Mouse (Mus musculus) heart, postnatal 14 days (tissue): ENCODE results near the gene Zbtb49. TPM values are rescaled to one million over a fixed set of nuclear protein-coding genes. Genes with fewer than 3 reads are reported as not detected.

Source experiments
- DNase-seq, 2 experiments: peaks; one replicate each; pipeline ENCODE4 v3.0.0; 2021 to 2022
- intact Hi-C: fragments of 180-260 bp; cut with DNase I; formaldehyde crosslinking; loops from one replicate; pipeline ENCODE4 v1.15.1; 2025
- total RNA-seq, 2 experiments: library from RNA; stranded (reverse); gene quantifications; 2 replicates each; pipeline ENCODE4 v1.2.3; 2021

Zbtb49 gene
- total RNA-seq, 2 experiments from 2014 or later = 4.8 to 5.5 TPM

DNA sequence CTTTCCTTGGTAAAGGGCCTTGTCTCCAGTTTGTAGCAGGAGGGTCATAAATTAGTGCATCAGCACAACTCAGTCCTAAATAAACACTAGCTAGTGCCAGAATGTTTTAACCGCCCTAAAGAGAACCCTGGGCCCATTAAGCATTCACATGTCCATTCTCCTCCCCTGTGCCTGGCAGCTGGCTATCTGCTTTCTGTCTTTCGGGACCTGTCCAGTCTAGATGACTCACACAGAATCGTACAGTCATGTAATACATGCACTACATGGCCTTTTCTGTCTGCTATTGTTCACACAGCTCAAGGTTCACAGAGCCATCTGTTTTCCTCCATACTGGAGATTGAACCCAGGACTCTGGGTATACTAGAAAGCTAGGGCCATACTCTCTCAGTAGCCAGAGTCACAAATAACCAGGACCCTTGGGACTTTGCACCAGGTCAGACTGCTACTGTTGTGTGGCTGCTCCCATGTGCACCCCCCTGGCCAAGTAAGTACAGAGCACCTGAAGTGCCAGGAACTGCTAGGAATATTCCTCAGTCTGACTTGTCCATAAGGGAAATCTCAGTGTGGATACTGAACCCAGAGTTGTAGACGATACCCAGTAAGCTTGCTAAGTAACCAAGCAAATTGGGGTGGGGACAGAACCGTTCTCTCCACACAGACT is 23.3 kb downstream of the Zbtb49 start:
- DNase-seq = no peak
- intact Hi-C loops = loop anchor here (10.0 kb wide), 1 partner anchor 902 kb away; no protein-coding TSS in a partner anchor

DNA sequence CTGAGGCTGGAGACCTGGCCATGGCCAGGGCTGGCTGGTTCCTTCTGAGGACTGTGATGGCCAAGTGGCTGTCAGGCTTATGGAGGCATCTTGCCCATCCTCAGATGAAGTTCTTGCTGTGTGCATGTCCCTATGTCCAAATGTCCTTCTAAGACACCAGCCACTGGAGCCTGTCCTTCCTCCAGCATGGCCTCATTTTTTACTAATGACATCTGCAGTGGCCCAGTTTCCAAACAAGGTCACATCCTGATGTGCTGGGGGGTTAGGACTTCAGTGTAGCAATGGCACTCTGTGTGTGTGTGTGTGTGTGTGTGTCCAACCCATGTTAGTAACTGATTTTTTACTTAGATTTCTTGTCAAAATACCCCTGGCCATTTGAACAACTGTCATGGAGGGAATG is 24.3 kb downstream of the Zbtb49 start:
- intact Hi-C loops = loop anchor here (10.0 kb wide), 1 partner anchor 901 kb away; no protein-coding TSS in a partner anchor
- DNase-seq = no peak

DNA sequence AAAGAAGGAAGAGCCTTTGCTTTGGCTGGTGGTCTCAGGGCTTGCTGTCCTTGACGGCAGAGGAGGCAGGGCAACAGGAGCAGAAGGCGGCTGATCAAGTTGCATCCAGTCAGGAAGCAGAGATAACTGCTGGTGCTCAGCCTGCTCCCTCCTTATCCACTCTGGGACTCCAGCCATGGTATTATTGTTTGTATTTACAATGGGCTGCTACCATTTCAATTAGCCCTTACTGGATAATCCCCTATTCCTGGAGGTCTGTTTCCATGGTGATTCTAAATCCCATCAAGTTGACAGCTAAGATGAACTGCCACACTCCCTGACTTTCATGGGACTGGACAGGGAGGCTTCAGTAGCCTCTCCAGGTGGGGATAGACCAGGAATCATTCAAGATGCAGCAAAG is 25.3 kb downstream of the Zbtb49 start:
- intact Hi-C loops = loop anchor here (10.0 kb wide), 1 partner anchor 900 kb away; no protein-coding TSS in a partner anchor
- no peak for DNase-seq

DNA sequence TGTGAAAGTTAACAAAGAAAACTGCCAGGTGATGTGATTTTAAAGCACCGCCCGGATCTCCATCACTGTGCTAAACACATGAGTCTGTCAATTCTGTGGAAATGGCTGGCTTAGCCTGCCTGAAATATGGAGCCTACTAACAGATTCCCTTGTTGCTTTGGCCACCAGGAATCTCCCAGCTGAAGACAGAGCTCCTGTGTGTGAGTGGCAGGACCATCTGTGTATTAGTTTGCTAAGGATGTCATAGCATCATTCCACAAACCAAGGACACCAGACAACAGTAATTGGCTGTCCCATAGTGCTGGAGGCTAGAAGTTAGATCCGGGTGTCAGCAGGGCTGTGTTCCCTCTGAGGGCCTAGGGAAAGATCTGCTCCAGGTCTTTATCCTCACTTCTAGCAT is 29.4 kb downstream of the Zbtb49 start:
- DNase-seq = no peak
- intact Hi-C loops = loop anchor here (10.0 kb wide), 1 partner anchor 896 kb away; no protein-coding TSS in a partner anchor

DNA sequence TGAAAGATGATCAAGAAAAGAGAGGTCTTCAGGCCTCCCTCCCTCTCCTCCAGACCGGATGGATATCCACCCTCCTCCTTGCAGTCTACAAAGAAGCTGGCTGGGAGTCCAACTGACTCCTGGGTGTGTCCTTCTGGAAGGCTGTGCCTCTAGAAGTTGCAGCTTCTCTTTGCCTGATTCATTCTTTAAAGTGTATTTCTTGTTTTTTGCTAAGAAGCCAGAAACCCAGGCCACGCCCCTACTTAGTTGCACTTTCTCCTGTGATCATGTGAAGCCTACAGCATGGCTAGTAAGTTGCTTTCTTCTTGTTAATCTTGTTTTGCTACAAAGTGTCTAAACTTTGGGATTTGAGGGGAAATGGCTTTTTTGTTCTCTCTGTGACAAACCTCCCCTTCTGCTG is 33.3 kb downstream of the Zbtb49 start:
- intact Hi-C loops = no loop called here
- DNase-seq = no peak

DNA sequence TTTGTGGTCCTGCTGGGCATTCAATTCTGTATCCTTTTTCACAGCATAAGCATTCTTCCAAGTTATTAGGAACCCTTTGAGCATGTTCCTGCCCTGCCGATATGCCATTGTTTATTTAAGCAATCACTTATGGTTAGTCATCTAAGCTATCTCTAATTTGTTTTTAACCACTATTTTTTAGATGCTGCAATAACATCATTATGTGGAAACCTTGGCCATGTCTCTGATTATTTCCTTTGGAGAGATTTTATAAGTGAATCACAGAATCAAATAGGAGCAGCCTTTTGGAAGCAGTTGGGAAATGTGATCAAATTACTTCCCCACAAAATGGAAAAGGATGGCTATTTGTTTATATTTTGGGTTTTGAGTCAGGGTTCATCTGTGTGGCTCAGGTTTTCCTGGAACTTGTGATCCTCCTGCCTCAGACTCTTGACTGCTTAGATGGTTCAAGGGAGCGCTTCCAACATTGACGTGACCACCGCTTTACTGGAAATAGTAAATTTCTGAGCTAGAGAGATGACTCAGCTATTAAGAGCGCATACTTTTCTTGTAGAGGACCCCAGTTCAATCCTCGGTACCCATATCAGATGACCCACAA is 35.5 kb downstream of the Zbtb49 start:
- intact Hi-C loops = no loop called here
- DNase-seq = no peak

DNA sequence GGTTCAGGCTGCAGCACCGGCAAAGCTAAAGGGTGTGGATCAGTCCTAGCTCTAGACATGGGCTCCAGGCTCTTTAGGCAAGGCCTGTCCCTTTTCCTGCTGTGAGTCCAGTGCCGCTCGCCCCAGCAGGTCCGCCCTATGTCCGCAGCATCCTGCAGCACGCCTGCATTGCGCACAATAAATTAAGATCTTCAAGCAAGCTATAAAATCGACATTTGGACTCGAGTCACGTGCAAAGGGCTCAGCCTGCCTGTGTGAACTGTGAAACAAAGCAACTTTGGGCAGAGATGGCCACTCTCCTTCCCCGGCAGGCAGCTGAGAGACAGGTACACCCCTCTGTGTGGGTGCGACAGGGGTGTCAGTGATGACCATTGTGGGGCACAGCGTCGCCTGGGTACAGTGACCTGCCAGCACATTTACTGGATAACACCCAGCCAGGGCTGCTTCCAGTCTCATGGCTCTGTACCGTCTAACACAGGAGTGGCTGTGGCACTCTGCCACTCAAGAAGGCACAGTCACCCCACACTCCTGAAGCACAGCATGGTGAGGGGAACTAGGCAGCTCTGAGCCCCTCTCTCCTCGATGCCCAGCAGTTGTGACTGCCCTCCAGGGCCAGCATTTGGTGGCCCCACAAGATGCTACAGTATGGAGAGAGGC is 45.9 kb downstream of the Zbtb49 start:
- DNase-seq = no peak
- intact Hi-C loops = no loop called here

DNA sequence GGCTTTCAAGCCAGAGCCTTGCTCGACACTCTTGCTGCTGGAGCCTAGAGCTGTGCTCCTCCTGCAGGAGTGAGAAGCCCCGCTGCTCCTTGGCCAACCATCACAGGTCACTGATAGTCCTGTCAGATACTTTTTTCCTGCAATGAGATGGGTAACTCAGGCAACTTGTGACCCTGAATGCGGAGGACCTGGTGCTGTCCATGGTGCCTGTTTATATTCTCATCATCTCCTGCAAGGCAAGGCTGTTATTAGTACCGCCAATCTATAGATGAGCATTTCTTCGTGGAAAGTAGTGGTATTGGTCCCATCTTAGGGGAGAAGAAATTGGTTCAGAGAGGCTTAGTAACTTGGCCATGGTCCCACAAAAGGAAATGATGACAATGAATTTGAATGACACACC is 46.5 kb downstream of the Zbtb49 start:
- intact Hi-C loops = no loop called here
- DNase-seq = no peak

DNA sequence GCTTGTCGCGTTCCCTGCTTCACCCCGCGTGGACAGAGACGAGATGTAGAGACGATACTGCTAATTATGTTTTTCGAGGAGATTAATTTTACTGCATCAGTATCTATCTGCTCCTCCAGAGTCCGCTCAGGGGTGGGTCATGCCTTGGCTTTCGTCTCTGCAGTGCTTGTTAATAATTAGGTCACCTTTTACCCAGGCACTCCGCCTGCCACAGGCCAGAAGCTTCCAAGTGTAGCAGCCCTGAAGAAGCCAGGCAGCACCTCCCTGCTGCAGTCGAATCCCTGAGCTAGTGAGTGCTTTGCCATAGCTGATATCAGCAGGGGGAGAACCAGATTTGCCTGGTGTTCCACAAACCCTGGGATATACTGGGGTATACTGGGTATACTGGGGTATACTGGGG is 51.8 kb downstream of the Zbtb49 start:
- intact Hi-C loops = no loop called here
- no peak for DNase-seq

DNA sequence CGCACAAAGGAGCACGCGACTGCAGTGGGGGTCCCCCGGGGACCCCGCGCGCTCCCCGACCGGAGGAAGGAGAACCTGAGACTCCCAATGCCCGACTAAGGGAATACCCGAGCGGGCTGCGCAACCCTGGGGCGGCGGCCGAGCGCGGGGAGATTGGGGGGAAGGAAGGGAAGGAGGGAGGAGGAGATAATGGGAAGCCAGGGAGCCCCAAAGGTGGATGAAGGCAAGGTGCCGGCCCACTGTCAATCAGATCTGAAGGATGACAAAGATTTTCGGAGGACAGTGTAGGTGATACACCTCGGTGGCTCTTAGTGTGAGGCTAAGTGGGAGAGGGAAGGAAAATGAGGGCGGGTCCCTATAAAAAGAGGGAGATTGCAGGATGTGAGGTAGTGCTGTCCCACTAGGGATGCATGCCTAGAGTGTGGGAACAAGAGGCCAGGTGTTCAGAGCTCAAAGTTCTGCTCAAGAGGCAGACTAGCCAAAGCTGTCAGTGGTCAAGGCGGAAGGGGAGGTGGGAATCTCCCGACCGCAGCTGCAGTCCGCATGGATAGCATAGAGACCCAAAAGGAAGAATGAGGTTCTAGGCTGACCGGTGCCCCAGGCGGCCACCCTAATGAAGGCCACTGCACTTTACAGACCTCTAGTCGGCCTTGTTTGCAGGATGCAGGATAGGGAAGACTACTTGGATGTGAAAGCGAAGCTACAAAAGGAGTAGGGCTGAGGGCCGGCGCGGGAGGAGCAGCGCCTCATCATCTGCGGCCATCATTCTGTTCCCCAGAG is 60.4 kb downstream of the Zbtb49 start, which contains the start of gene Nsg1:
Nsg1 (minus strand) TSS at position 274 of the 780 bp plus-strand sequence.
- DNase-seq = no peak
- intact Hi-C loops = no loop called here

DNA sequence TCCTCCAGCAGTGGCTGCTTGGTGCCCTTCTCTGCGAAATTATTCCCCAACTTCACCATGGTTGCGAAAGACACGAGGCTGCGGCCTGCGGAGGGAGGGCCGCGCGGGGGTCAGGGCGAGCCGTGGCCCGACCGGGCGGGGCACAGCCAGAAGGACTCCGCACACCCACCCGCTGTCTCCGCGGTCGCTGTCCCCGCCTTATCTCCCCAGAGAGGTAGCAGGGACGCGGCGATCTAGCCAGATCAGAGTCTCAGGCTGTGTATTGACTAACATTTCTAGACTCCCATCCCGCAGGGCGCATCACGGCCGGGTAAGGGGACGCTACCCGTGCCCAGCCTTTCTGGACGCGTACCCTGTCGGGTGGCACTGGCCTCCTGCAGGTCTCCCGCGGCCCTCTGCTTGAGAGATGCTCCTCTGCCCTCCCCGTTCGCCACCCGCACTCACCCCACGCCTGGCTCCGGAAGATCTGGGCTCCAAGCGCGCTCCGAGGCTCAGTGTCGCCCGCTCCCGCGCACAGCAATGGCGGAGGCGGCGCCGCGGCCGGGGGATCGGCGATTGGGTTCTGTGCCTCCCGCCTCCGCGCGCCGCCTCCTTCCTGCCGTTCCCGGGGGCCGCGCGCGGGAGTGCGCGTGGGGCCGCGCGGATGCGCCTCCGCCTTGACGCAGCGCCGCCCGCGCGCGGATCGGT is 61.2 kb downstream of the Zbtb49 start:
- peak; percentile 70 to 79 for DNase-seq
- intact Hi-C loops = no loop called here

DNA sequence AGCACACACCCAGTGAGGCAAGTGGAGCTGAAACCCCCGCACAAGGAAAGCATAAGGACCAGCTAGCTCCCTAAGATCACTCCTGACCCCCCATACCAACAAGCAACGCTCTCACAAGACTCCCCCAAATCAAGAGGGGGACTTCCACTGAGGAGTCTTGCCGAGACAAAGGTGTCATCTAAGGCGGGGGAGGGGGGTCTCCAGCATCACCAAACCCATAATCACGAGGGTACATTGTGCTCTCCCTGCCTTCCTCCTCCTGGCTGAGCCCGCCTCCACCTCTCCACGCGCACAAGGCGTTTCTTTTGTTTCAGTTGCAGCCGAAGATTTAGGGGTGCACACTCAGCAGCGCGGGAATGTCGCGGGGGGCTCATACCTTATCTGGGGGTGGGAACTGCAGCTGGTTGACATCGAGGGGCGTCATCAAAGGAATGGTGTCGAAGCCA is 61.7 kb downstream of the Zbtb49 start:
- intact Hi-C loops = no loop called here
- no peak for DNase-seq

DNA sequence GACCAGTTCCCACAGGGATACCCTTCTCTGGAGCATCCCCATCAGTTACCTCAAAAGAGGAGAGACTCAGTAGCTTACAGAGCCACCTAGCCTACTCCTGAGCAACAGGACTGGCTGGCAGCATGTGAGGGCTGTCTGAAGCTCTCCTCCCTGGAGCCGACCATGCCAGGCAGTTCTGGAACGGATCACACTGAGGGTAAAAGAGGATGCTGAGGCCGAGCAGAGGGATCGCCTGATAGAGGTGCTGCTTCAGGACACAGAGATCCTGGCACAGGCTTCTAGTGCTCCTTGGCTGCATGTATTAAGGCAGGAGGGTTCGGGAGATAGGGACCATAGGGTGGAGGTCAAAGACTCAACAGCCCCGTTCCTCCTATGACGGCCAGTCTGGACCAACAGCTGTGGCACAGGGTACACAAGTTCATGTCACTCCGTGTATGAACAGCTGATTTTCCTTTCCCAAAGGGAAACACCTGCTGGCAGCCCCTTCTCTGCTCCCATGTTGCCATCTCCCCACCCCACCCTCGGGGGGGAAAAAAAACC is 62.7 kb downstream of the Zbtb49 start:
- DNase-seq = no peak
- intact Hi-C loops = no loop called here

DNA sequence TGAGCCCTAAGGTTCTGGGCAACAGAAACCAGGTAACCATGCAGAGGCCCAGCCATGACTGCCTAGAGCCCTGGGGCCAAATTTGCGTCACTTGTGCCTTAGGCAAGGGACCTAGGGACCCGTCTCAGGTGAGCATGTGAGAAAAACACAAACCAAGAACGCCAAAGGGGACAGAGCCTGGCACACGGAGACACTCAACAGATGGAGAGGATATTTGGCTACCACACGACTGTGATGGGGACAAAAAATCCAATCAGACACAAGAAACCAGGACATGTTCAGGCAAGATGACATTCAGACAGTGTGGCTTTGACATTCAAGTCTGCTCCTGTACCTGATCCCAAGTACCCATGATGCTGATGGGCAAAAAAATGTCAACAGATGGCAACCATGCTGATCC is 66.6 kb downstream of the Zbtb49 start:
- DNase-seq = no peak
- intact Hi-C loops = no loop called here

DNA sequence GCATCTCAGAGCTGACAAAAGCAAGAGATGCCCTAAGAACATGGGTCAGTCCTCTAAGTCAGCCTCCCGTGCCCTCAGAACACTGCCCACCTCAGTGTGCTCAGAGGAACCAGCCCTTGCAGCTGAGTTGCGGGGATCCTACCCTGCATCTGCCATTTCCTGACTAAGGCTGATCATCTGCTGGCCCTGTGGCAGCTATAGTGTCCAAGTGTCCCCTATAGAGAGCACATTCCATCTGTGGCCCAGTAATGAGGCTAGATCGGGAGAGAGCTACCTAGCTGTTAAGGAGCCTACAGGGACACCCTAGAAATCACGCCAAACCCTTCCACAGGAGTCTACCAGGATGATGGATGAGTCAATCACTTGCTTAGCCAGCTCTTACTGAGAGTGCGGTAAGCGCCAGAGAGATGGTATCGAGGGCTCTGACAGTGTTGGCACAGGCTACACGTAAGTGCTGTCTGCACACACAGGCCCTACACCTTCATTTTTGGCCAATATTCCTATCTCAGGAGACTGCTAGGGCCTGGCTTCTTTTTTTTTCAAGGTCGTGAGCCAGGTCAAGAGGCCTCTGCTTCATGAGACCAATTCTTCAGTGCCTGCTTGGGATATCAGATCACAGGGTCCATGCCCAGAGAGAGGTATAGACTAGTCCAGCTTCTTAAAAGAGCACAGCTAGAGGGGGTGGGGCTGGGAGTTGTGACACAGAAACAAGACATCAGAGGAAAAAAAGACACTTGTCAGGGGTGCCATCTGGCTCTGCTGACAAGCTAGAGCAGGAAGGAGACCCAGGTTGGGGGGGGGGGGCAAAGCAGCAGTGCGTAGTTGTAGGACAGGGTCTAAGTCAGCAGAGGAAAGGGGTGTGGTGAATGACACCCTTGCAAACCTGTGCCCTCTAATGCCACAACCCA is 67.8 kb downstream of the Zbtb49 start:
- intact Hi-C loops = no loop called here
- DNase-seq = no peak

DNA sequence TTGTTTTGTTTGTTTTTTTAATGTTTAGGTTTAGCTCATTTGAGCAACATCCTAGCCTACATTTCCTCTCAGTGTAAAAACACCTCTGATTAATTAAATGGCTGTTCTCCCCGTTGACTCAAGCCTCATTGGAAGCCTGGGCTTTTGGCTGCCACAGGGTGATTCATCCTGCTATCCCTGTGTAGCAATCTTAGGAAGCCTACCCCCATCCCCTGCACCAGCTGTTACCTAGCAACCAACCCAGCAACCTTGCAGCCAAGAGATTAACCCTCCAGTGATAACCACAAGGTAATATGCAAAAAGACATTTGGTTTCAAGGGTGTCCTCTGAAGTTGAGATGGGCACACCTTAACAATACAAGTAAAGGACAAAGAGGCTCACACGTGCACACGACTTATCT is 69.0 kb downstream of the Zbtb49 start:
- DNase-seq = no peak
- intact Hi-C loops = no loop called here

DNA sequence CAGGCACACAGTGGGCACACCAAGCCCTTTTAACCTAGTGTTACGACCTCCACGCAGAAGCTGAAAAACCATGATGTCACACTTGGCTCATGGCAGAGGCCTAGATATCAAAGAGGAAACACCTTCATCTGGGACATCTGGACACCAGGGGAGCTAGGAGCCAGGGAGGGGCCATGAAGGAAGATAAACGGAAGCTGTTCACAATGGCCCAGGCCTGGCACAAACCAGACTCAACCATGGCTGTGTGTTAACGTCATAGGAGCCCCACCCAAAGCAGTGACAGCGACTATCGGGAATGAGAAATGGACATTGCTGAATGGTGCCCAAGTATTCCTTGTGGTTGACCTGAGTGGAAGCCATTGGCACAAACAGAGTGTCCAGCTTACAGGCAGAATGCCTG is 73.7 kb downstream of the Zbtb49 start:
- peak; percentile 10 to 18 for DNase-seq
- intact Hi-C loops = no loop called here

DNA sequence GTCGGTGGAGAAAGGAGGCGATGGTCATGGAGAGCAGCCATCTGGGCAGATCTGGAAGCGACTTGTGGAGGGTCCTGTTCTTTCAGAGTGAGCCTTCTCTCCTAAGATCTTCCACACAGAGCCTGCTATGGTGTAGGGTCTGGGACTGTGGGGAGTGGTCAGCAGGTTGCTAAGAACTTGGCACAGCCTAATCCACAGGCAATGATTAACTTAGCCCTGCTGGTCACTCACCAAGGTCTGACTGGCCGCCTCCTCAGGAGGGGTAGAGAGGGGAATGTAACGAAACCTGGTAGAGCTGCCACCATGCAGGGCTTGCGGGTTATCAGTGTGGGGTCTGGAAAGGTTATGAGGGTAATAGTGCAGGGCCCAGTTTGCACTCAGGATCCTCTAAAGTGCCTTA is 79.4 kb downstream of the Zbtb49 start:
- DNase-seq = no peak
- intact Hi-C loops = no loop called here
